Mouse (Mus musculus): ENCODE data around the gene Lmx1a. TPM values are rescaled to one million over a fixed set of nuclear protein-coding genes. Genes with fewer than 3 reads are reported as not detected.

The Lmx1a gene
- total RNA-seq, 2 experiments from 2014 or later: not detected

DNA sequence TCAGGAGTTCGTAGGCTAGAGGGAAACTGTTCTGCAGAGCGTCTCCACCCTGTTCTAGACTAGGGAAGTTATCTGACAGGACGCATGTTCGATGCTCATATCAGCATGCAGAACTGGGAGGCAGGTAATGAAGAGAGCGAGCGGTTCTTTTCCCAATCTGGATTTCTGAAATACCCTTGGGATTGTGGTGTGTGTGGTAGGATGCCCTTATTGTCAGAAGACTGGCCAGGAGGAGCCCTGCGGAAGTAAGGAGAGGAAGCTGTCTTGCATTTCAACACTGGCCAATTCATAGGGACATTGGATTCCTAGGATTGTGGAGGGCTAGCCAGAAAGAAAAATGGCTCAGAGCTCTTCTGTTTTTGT, 3.6 kb downstream of the Lmx1a start:
- DNase-seq (ENCODE audit: low spot score in 2 of 2): no peak
- intact Hi-C loops (cut with DNase I): no loop called here

DNA sequence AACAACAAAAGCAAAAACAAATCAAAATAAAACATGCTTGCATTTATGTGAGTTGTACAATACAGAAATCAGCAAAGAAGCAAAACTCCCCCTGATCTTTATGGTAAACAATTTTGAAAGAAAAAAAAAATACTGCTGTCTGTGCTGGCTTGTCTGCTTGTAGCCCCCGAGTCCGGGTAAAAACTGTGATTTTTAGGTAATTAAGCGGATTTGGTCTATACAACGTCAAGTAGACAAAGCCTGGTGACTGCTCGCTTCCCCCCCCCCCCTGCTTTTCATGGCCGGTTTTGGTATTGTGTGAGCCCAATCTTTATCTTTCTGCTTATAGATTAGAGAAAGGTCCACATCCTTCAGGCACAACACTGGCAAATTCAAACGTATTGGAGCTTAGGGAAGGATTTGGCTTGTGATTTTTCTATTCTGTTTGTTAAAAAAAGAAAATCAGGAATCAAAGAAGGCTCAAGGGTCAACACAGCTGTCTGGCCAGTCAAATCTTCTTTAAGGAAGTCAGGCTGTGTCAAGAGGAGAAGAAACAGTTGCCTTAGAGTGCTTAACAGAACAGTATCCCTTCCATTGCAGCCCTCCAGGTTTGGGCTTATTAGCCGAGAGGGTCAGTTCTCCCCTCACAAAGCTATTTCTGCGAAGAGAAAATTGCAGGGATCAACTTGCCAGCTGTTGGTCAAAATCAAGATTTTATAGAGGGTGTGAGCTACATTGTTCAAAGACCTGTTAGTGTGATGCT, 4.6 kb downstream of the Lmx1a start:
- DNase-seq (ENCODE audit: low spot score in 2 of 2): no peak
- intact Hi-C loops (cut with DNase I): no loop called here

DNA sequence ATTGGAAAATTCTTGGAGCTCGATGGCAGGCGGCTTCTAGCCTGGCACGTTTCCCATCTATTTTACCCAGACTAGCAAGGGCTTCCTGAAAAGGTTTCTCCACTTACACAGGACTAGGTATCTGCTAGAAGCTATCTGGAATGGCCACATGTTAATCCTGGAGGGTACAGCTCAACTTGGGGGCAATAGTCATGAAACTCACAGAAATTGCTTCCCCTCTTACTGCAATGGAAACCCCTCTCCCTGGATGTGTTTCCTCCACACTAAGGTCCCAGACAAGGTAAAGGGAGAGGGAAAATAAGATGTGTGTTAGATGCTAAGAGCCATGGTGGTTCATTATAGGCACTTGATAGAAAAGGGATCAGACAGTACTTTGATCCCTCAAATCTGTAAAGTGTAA, 5.7 kb downstream of the Lmx1a start:
- intact Hi-C loops (cut with DNase I): no loop called here
- DNase-seq (ENCODE audit: low spot score in 2 of 2): no peak

DNA sequence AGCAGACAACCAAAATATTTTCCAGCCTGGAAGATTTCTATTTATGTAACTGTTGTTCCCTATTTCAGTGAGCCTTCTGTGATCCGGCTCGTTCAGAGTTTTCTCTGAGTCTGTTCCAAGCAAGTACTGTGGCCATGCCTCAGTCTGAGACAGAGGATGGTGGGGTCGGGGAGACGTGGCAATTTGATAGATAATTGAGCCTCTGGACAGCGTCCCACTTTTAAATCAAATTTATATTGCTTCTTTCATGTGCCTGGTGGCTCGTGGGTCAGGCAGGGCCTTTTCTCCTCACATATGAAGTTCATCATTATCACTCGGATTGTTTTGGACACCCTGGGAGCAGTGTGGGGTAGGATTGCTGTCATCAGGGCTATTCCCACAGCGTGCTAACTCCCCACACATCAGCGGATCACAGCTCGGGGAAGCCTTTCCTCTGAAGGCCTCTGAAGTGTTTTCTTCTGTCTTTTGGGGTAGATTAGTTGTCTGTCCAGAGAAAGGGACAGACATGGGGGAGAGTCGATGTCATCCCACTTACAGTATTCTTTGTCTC, 6.9 kb downstream of the Lmx1a start:
- intact Hi-C loops (cut with DNase I): no loop called here
- no peak for DNase-seq (ENCODE audit: low spot score in 2 of 2)

DNA sequence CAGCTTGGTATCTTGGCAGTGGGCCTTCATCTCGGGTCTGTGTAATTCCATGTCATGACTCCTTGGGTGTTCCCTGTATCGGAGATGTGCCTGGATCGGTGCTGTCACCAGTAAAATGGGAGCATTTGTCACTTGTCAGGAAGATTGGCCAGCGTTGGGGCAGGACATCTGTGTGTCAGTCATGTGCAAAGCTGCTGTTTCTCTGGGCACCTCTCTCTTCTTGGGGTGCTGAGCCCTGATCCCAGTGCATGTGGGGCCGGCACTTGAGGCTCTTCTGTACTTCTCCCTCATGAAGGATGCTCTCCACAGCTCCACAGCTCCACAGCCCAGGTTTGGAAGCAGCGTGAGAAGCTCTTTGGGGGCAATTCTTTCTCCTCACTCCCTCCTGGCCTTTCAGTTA, 10.7 kb downstream of the Lmx1a start:
- no peak for DNase-seq (ENCODE audit: low spot score in 2 of 2)
- intact Hi-C loops (cut with DNase I): no loop called here

DNA sequence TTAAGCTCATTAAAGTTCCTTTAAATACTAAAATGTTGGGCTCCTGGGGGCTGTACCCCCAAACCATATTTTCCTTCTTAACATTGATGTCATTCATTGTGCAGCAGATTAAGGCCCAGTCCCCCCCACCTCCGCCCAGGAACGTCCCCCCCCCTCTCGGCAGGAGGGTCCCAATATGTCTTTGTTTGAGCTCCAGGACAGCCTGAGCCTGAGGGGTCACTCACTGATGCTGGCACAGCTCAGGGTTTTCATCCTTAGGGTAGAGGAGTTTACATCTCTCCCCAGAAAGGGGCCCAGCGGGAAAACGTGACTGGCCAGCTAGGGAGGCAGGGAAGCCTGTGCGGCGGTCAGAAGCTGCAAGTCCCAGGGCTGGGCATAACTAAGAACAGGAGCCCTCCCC, 11.2 kb downstream of the Lmx1a start:
- intact Hi-C loops (cut with DNase I): no loop called here
- no peak for DNase-seq (ENCODE audit: low spot score in 2 of 2)

DNA sequence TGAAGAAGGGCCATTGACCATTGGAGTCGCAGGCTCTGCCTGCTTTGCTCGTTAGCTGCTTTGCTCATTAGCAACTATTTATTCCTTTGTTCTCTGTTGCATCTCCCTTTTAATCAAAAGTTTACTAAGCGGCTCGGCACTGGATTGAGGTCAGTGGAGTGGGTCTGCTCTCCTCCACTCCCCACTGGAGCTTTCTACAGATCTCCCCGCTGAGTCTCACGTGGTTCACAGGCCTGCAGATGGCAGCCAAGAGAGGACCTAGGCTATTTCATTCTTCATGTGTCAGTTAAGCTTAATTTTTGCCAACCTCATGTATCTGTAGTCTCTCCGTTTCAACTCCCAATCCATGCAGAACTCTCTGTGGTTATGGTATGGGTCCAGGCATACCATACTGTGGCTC, 16.5 kb downstream of the Lmx1a start:
- intact Hi-C loops (cut with DNase I): no loop called here
- no peak for DNase-seq (ENCODE audit: low spot score in 2 of 2)

DNA sequence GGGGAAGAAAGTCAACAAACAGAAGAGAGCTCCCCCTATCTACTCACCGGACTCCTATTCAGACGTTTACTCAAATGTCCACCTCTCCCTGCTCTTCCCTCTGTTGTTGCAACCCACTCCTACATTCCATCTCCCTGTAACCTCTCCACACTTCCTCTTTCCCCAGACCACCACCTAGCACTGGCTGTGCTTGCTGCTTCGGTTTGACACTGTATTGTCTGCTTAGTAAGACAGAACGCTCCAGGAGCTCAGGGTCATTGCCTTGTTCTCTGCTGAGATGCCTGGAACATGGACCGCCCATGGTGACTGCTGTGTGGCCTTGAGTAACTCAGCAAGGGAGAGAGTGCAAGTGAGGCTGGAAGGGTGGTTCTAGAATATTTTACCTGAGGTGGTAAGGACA, 19.7 kb downstream of the Lmx1a start:
- intact Hi-C loops (cut with DNase I): no loop called here
- no peak for DNase-seq (ENCODE audit: low spot score in 2 of 2)

DNA sequence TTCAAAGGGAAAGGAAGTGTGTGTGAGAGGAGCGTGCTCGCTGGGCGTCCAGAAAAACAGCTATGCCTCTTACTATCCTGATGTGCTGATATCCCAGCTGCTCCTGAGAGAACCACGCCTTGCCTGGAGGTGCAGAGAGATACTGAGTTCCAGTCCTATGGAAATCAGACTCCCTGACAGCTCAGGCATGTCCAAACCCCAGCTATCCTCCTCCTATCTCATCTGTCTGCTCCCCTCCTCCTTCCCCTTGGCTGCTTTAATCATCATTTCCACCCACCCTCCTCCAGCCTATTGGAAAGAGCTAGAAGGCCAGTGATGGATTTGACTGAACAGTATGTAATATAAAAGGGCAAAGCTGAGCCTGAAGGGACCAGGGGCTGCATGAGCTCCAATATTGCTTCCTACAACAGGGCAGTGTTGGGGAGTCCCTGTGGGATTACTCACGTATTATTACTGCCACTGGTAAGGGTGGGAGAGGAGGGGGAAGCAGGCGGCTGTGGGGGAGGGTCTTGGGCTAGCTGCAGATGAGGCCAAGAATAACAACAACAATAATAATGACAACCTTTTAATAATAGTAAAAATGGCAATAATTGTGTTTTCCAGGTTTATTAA, 26.8 kb downstream of the Lmx1a start:
- intact Hi-C loops (cut with DNase I): no loop called here
- DNase-seq (ENCODE audit: low spot score in 2 of 2): no peak

DNA sequence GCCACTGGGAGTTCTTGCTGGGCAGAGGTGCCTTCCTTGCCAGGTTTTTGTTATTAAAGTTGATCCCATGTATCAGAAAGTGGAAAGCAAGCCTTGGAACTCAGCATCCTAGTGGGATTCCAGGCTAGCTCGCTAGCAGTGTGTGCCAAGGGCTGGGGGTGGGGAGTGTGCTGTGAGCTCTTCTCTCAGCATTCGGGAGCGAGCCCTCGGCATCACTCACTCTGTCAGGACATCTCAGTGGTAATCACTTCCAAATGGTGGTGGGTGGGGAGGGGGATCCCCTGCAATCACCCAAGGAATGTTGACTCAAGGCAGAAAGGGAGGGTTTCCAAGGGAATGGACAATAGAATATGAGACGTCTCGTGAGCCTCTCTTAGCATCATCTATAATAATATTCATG, 45.4 kb downstream of the Lmx1a start:
- DNase-seq (ENCODE audit: low spot score in 2 of 2): no peak
- intact Hi-C loops (cut with DNase I): no loop called here

DNA sequence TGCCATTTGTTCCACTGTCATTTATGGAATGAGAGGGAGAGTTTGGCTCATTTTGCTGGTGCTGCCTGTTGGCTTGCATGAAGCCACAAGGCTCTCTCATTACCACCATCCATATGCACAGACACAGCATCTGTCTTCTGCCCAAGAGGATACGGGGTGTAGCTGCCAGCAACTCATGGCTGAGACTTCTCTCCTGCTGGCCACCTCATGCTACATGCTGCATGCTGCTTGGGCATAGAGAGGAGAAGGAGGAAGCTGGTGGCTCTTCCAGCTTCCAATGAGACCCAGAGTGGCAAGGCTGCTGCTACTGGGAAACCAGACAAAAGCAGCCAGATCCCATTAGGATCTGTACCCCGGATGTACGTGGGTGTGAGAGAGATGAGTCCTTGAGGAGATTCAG, 47.8 kb downstream of the Lmx1a start:
- DNase-seq (ENCODE audit: low spot score in 2 of 2): peak in 1 of 2 experiments; percentile 11
- intact Hi-C loops (cut with DNase I): no loop called here

DNA sequence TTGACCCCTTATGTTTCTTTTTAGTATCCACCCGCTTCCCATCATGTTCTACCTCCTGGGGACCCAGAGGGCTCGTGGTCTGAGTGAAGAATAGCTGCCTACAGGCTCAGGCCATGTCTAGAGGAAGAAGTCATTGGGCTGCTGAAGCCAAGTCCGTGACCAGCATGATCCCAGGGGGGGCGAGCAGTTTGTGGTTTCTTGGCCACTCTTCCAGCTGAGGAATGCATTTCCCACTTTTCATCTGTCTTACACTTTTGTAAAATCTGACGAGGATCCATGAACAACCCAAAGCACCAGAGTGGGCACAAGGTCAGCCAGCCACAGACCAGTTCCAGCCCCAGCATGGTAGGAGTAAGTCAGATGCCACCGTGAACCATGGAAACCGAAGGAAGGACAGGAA, 50.2 kb downstream of the Lmx1a start:
- DNase-seq (ENCODE audit: low spot score in 2 of 2): no peak
- intact Hi-C loops (cut with DNase I): no loop called here

DNA sequence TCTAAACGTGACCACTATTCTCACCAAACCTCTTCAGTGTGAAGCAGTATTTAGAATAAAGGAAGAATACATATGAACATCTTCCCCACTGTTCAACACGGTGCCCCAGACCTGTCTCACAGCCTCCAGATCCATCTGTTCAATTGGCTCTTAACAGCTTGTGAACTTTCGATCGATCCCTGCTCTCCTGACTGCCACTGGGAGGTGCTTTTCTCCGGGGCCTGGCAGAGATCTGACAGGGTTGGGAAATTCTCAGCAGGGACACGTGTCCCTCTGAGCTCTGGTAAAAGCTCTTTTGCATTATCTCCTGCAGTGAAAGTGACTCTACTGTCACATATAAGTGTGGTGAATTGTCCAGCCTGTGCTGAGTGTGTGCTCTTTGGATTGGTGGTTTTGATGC, 57.6 kb downstream of the Lmx1a start:
- intact Hi-C loops (cut with DNase I): no loop called here

DNA sequence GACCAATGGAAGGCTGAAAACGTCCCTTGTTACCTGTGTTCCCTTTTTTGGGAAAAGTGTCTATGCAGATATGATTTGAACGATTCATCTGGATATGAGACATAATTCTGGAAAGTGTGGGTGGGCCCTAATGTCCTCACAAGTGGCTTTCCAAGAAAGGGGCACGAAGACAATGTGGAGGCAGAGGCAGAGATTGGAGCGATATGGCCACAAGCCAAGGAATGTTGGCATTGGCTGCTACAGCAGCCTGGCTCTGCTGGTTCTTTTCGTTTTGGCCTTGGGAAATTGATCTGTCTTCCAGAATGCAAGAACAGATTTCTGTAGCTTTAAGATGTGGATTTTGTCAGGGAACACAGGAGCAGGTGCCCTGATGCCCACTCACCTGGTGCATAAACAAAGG, 63.6 kb downstream of the Lmx1a start:
- intact Hi-C loops (cut with DNase I): no loop called here
- no peak for DNase-seq (ENCODE audit: low spot score in 2 of 2)

More for the DNA sequence above, 57.6 kb downstream of the Lmx1a start:
- no peak for DNase-seq (ENCODE audit: low spot score in 2 of 2)

DNA sequence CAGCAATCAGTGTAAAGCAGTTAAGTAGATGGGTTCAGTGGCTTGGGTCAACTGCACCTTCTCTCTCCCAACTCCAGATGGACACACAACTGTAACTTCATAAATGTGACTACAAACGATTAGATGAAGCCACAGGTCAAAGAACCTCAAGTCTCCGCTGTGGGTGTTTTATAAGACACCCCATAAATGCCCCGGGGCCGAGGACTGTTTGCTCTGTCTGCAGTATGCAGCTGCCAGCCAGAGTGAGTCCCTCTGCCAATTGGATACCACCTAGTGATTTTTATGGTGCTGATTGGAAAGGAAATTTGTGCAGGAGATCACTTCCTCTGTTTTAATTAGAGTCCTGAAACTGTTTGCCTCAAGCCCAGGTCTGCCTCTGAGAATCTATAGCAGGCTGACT, 65.0 kb downstream of the Lmx1a start:
- no peak for DNase-seq (ENCODE audit: low spot score in 2 of 2)
- intact Hi-C loops (cut with DNase I): loop anchor here (2.0 kb wide), 1 partner anchor 35 kb away; no protein-coding TSS in a partner anchor

DNA sequence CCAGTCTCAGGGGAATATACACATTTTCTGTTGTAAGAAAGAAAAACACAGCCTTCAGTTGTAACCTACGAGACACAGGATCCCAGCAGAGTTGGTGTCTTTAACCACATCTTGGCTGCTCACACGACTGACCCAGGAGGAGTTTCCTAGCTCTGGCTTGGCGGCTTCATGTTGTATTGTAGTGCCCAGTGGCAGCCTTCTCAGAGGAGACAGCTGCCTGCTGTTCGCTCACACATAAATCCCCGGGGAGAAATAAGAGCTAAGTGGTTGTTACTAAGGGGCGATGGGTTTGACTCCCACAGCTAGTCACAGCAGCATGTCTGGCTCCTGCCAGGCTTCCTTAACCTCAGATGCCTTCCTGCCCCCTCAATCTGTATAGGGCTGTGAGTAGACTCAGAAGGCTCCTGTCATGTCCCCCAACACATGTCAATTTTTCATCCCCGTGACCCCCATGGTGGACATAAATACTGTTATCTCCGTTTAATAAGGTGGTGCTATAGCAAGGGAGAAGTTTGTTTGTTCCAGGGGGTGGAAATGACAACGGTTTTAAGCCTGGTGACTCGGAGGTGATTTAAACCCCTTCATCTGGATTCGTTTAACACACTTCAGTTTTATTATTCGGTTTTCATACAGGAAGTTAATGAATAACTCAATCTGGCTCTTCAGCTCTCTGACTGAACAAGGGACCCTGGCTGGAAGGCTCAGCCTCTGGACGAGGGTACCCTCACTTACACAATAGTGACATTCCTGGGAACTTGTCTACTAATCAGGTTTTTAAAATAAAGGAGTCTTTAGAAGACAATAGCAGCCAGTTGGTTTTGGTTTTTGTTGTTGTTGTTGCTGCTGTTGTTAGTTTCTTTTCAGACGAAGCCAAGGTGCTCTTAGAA, 65.8 kb downstream of the Lmx1a start:
- intact Hi-C loops (cut with DNase I): loop anchor here (2.0 kb wide), 1 partner anchor 34 kb away; no protein-coding TSS in a partner anchor

DNA sequence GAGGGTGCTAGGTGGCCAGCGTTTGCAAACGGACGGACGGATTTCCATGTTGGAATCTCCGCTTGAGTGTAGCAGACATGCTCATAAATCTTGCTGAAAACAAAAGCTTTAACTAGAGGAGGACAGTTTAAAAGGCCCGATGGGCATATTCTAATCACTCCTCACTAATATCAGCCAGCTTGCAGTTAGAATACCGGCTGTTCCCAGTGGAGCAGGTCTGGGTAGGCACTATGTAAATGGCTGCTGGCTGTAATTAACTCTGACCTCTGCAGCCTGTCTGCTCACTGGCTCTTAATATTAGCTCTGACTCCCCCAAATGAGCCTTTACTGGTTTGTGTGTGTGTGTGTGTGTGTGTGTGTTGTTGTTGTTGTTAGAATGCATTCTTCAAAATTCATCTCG, 69.2 kb downstream of the Lmx1a start:
- intact Hi-C loops (cut with DNase I): no loop called here

More for the DNA sequence above, 65.8 kb downstream of the Lmx1a start:
- DNase-seq (ENCODE audit: low spot score in 2 of 2): no peak

DNA sequence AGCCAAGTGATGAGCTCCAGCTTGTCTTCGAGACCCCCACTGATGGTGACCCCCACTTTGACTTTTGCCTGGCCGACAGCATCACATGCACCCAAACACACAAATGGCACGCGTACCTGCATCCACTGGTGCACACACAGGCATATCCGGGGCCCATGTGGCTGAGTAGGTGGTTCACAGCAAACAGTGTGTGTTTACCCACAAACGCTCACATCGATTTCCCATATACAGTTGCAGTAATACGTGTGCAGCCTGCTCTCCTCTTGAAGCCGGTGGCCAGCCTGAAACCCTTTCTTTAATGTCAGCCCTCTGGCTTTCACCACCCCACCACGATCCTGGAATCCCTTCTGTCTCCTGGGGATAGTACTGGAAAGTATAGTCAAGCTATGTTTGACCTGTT, 71.3 kb downstream of the Lmx1a start:
- intact Hi-C loops (cut with DNase I): no loop called here
- no peak for DNase-seq (ENCODE audit: low spot score in 2 of 2)

More for the DNA sequence above, 69.2 kb downstream of the Lmx1a start:
- DNase-seq (ENCODE audit: low spot score in 2 of 2): no peak

DNA sequence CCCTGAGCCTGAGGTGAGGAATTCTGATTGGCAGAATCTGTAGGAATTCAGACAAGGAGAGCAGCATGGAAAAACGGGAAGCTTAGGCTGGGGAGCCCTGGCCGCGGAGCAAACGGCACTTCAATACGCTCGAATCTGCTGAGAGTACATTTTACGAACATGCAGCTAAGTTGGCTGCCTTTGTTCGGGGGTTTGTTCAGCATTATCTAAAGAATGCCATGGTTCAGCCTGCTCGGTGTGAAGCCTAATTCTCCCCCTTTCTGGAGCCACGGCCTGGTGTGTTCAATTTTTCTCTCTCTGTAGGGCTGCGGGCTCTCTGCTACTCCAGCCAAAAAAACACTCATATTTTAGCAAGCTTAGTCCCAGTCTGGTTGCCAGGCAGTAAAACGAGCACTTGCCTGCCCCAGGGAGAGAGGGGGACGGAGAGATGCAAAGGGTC, 72.8 kb downstream of the Lmx1a start:
- intact Hi-C loops (cut with DNase I): no loop called here
- DNase-seq (ENCODE audit: low spot score in 2 of 2): no peak

DNA sequence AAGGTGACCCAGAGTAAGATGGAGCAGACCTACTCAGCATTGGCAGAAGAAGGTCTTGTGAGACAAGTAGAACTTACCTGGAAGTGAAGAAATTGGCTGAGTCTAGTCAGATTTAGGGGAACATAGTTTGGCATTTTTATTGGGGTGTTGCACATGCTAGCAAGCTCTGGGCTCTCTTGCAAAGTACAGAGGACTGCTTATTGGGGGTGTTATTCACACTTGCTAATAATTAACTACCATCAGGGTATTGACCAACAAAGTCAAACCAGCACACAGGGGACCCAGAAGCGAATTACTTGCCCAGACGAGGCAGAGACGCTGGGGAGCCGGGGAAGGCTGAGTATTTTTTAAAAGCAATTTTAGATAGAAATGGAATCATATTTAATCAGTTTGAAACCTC, 77.6 kb downstream of the Lmx1a start:
- intact Hi-C loops (cut with DNase I): no loop called here
- DNase-seq (ENCODE audit: low spot score in 2 of 2): no peak
